Mouse (Mus musculus): ENCODE measurements at regions not wholly inside any gene's neighbourhood (a gene's known extent, or its start where the extent isn't known, plus 50 kb on each side); places are given as distances from the start of the nearest gene placed in this dataset.

DNA sequence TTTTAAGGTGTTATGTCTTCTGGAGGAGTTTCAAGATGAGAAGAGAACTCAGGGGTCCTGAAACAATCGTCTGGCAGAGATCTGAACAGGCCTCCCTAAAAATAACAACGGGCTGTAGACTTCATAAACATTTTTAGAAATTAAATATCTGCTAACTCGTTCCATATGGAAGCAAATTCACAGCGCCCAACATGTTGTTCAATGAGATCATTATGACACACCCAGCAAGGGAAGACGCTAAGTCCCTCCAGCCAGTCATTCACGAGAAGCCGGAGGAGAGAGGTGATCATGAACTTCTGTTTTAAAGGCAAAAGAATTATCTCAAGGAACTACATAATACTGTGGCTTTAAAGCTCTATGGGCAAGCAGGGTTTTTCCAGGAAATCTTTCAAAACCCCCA is 334.8 kb downstream of the Efna5 start:
- no peak for DNase-seq (ENCODE audit: low spot score)

DNA sequence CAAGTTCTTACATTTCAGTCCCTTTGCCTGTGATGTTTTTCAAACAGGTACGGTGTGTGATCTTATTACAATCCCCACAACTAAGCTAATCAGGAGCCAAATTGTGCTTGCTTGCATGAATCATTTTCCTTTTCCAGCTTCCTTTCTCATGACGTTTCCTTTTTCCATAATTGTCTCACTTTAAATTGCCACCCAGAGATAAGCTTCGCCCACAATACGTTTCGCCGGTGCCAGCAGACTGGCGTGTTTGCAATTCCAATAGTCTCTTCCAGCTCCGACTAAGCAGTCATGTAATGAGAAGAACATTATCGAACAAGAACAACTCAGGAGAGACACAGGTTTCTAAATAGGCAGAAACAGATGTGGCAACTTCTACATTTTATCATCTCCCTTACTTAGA is 335.8 kb downstream of the Efna5 start:
- no peak for DNase-seq (ENCODE audit: low spot score)

DNA sequence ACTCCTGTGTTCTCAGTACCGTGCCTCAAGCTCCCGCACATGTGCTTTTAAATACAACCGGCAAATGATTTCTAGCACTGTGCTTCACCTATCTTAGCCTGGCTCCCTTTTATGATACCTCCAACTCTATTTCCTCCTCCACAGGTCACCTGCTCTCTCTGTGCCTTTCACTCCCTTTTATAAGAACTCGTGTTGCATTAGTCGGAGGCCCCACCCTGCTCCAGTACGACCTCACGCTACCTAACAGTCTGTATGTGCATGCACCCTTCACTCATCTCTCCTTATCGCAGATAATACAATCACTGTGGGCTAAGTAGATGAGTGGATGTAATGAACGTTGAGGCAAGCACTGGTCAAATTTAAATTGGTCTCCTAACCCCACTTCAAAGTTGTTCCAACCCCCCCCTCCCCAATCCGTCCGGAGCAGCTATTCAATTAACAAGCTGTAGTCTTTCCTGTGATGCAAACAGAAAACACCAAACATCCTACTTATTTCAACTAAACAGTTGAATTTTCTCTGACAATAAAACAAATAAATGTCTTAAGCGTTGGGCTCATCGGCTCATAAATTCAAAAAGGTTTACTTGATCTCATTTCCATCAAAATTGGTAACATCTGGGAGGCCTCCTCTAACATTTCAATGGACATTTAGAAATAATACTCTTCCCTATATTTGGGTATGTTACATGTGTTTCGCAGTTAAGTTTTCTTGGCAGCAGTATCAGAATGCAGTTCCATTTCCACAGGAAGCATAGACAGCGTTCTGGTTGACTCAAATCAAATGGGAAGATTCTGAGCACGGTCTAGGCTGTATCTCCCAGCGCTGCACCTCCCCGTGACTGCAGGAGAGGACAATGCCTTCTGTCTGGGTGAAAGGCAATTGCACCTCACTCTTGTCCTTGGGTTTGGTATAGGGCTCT is 337.8 kb downstream of the Efna5 start:
- DNase-seq (ENCODE audit: low spot score): no peak

- DNase-seq (ENCODE audit: low spot score): no peak
These were observed 351.2 kb downstream of the Efna5 start for GRCm38 (mm10) chr17:62529911-62530310.

DNA sequence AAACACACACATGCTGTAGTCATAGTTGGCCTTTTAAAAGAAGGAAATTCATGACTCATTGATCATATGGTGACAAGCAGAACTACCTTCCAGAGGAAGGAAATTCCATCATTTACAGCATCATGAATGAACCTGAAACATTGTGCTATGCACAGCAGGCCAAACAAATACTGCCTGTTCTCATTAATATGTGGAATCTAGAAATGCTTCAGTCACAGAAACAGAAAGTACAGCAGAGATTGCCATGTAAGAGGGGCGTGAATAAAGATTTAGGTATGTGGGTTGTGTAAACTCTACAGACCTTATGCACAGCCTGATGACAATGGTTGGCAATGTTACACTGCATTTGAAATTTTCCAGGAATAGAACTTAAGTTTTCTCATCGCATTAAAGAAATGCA is 353.6 kb downstream of the Efna5 start:
- no peak for DNase-seq (ENCODE audit: low spot score)

GRCm38 (mm10) chr17:62513635-62514034 is 367.5 kb downstream of the Efna5 start:
- no peak for DNase-seq (ENCODE audit: low spot score)

DNA sequence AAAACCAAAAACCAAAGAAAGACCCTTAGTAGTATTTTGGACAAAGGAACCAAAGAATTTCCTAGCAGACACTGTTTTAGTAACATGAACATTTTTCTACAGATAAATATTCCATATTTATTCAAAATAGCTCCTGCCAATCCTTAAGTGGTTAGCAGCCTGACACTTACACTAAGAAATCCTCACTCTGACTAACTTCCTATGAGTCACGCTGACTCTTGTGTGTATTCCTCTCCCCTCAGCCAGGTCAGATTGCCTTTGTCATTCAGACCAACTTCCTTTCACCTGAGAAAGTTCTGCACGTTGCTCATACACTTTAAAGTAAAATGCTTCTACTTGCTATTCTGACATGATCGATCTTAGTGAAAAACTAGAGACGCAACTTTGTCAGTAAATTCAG is 370.9 kb downstream of the Efna5 start:
- DNase-seq (ENCODE audit: low spot score): no peak

DNA sequence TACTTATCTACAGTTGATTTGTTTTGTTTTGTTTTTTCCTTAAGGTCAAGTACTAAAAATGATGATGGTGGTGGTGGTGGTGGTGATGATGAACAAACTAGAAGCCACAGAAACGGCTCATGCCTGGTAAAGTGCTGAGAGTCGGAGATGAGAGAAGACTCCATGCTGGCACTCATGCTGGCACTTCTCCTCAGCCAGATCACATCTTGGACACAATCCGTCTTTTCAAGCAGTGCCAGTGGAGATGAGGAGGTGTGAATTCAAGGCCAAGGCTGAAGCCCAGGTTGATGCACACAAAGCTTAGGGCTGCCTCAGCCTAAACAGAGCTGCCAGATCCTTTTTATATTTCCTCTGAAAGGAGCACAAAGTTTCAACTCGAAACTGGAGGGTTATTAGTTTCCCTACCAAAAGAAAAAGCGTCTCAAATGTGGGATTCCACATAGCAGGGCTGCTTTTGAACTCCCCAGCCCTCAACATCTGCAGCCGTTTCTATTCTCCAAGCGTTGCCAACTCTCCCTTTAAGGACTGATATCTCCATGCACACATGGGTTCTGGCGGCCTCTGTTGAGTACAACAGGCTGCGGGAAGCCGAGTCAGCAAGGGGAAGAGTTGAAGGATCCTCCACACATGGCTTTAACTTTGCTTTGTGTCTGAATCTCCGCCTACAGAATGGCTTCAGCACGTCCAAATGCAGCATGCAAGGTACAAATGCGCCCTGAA is 373.2 kb downstream of the Efna5 start:
- no peak for DNase-seq (ENCODE audit: low spot score)

DNA sequence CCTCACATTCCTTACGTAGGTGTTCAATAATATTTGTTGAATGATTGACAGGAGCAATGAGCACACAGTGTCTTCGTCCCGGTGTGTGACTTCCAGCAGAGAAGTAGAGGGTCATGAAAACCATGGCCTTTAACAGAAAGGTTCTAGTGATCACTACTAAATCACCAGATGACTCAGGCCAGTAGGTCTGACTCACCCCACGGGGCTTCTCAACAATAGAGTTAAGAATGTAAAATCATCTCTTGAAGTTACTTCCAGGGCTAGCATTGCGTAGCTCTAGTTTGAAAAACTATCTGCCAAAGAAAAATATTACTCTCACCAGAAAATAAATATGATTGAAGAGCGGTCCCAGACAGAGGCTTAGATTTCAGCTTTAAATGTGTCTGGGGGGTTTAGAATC is 376.4 kb downstream of the Efna5 start:
- no peak for DNase-seq (ENCODE audit: low spot score)

- DNase-seq (ENCODE audit: low spot score): no peak
These were observed 410.4 kb downstream of the Efna5 start for GRCm38 (mm10) chr17:62470739-62471138.

DNA sequence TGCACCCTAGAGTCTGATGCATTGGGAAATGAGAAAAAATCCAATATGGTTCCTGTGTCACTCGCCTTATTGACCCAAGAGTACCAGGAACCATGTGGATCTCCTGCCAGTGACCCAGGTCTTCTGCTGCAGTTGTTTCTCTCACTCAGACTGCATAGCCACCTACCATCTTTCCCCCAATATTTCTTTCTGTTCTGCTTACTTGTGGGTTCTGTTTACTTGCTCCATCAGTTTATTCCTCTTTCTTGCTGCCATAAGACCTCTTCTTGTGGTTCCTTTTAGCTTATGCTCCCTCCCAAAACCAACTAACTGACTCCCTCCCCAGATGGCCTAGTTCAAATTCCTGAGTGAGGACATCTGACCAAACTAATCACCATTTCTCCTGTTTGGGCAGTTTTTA is 411.8 kb downstream of the Efna5 start:
- DNase-seq (ENCODE audit: low spot score): no peak

DNA sequence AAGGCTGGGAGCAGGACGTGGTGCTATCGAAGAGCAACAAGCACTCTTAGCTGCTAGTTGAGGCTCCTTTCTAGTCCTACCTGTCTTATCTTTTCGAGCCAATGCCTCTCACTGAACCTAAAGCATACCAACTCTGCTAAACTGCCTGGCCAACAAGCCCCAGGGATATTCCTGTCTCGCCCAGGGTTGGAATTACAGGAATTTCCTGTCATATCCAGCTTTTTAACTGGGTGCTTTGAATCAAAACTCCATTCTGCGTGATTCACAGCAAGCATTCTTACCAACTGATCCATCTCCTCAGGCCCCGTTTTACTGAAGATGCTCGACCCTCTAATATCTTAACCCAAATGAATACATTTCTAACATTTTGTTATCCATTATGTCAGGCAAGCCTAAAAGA is 412.3 kb downstream of the Efna5 start:
- DNase-seq (ENCODE audit: low spot score): no peak

- no peak for DNase-seq (ENCODE audit: low spot score)
These were observed 414.0 kb downstream of the Efna5 start for GRCm38 (mm10) chr17:62467072-62467471.

- DNase-seq (ENCODE audit: low spot score): no peak
These were observed 416.1 kb downstream of the Efna5 start for GRCm38 (mm10) chr17:62464994-62465393.

DNA sequence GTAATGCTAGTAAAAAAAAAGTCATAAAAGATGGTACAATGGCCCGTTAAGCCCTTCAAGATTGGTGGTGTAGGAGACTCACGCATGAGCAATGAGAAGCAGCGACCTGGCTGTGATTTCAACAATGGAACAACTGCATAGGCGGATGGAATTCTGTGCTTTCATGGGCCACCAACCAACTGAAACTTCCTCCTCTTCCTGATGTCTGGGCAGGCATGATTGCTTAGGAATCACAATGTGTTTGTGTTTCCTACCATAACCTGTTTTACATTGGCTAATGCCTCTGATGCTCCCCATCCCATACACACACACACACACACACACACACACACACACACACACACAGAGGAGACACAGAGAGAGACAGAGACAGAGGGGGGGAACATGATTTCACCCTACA is 416.9 kb downstream of the Efna5 start:
- DNase-seq (ENCODE audit: low spot score): no peak

- no peak for DNase-seq (ENCODE audit: low spot score)
These were observed 419.5 kb downstream of the Efna5 start for GRCm38 (mm10) chr17:62461304-62462245.

DNA sequence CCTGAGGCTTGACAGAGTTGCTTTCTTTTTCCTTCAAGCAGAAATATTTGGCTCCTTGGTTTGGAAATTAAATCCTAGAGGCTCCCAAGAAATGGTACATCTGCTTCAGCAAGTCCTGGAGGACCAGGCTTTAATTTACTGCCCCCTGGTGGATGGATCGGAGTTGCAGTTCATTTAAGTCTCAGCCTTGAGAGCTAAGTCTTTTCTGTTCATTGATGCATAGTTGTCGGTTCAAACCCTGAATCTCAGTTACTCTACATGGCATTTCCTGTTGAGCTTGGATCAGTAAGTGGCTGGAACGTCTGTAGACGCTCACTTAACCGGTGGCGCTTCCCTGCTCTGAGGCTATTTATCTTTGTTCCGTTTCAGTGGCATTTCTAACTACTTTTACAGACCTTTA is 422.2 kb downstream of the Efna5 start:
- DNase-seq (ENCODE audit: low spot score): peak; percentile 35

DNA sequence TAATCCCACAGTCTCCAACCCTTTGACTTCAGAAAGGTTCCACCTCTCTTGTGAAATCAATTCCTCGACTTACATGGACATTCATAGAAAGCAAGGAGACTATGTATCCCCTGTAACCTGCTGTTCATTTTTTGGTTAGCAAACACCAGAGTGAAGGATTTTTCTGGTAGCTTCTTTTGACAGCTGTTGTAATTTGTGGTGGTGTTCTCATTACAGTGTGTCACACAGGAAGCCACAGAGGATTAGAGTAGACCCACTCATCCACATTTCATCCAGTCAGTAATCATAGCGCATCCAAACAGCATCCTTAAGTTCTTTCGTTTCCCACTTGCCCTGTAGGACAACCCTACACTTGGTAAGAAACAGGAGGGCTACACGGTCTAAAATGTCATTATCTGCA is 443.1 kb downstream of the Efna5 start:
- DNase-seq (ENCODE audit: low spot score): no peak

- no peak for DNase-seq (ENCODE audit: low spot score)
These were observed 445.1 kb downstream of the Efna5 start for GRCm38 (mm10) chr17:62436044-62436443.

GRCm38 (mm10) chr17:62423476-62424385 is 457.4 kb downstream of the Efna5 start:
- DNase-seq (ENCODE audit: low spot score): no peak

GRCm38 (mm10) chr17:62417584-62417983 is 463.5 kb downstream of the Efna5 start:
- DNase-seq (ENCODE audit: low spot score): no peak

Data from urinary bladder, postnatal 10 days (tissue).